Mouse (Mus musculus) left cerebral cortex, postnatal 25 days (tissue): ENCODE data around the gene Sfta2. TPM values are rescaled to one million over a fixed set of nuclear protein-coding genes. Genes with fewer than 3 reads are reported as not detected.

Experiments
- DNase-seq, 2 experiments: peaks; one replicate each; pipeline ENCODE4 v3.0.0; 2022; ENCODE audit warnings: low spot score in 2 of 2, mixed read lengths in 1 of 2
- intact Hi-C: fragments of 180-260 bp; cut with DNase I; formaldehyde crosslinking; loops from one replicate; pipeline ENCODE4 v1.15.1; 2025
- total RNA-seq, 2 experiments: library from RNA; stranded (reverse); gene quantifications; 2 replicates each; pipeline ENCODE4 v1.2.3; 2021

The Sfta2 gene
- total RNA-seq, 2 experiments from 2014 or later: not detected

DNA sequence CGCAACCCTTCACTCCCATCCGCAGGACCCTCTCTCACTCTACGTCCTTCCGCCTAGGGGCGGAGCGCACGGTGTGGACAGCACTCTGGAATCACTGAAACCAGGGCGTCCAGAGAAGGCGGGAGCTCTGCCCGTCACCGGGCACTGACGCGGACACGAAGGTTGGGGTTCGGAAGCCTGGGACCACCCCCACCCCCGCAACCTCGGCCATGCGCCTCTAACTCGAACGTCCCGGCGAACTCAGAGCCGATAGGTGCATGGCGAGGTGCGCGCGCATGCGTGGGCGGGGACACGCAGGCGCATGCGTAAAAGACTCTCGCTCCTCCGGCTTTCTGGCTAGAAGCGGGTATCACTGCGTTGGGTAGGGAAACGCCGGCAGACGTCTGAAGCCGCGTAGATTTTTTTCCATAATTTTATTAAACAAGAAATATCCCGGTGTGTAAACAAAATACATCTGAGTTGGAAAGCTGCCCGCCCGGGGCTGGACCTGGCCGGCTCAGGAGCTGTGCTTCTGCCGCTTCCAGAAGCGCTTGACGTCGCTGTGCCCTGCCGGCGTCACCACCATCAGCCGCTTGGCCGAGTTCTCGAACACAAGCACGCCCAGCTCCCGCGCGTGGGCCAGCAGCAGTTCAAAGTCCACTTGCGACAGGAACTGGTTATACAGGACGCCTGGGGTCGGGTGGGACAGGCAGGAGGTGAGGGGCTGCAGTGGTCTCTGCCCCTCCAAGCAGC, 66.2 kb downstream of the Sfta2 start, which contains the start of gene Vars2:
Gene Vars2 (minus strand): TSS at position 259 of the 732 bp plus-strand sequence.
- DNase-seq: peak; percentile 98 to 99
- intact Hi-C loops: loop anchor here (1.0 to 5.0 kb wide), 3 partner anchors 32 to 85 kb away; no protein-coding TSS in a partner anchor

DNA sequence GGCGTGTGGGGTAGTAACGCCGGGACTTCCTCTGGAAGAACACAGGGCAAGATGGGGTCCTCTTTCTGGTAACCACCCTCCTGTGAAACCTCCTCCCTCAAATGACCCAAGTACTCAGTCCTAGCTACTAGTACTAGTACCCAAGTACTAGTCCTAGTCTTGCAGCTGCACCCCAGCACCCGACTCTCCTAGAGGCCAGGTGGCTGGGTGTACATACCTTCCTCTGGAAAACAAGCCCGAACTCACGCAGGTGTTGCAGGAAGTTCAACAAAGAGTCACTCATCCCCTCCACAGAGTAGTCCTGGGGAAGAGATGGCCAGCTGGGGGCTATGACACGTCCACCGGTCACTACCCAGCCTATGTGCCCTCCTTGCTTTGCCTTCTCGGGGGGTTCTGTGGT, 68.4 kb downstream of the Sfta2 start:
- intact Hi-C loops: loop anchor here (5.0 kb wide), 1 partner anchor 87 kb away; no protein-coding TSS in a partner anchor

DNA sequence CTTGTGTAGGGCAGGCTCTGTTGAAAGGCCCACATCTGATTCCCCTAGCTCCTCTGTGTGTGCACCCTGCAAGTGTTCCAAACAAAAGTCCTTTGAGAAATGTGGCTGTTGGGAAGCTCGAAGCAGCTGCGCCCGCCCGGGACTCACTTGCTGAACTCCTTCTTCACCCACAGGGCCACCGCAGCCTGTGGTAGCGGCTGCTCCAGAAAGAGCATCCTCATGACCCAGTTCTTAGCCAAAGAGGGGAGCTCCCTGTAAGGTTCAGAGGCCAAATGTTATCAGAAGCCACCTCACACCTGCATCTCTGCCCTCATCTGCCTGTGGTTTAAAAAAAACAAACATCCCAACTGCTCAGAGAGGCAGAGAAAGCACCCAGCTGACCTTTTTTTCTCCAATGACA, 70.5 kb downstream of the Sfta2 start:
- no peak for DNase-seq
- intact Hi-C loops: no loop called here

More for the DNA sequence above, 68.4 kb downstream of the Sfta2 start:
- no peak for DNase-seq

DNA sequence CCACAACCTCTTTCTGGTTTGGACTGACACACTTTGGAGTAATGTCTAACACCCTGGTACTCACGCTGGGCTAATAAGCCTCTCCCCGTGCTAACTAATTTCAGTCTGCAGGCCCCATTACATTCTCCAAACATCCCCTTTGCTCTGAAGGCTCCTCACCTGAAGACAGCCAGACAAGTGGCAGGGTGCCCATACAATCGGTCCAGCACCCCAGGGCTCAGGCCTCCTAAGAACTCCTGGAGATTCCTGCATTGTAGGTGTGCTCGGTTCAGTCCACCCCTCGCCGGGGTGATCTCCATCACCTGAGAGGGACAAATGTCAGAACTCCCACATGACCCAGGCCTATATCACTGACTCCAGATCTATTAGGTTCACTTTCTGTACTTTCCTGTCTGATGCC, 71.2 kb downstream of the Sfta2 start:
- intact Hi-C loops: no loop called here
- DNase-seq: no peak

DNA sequence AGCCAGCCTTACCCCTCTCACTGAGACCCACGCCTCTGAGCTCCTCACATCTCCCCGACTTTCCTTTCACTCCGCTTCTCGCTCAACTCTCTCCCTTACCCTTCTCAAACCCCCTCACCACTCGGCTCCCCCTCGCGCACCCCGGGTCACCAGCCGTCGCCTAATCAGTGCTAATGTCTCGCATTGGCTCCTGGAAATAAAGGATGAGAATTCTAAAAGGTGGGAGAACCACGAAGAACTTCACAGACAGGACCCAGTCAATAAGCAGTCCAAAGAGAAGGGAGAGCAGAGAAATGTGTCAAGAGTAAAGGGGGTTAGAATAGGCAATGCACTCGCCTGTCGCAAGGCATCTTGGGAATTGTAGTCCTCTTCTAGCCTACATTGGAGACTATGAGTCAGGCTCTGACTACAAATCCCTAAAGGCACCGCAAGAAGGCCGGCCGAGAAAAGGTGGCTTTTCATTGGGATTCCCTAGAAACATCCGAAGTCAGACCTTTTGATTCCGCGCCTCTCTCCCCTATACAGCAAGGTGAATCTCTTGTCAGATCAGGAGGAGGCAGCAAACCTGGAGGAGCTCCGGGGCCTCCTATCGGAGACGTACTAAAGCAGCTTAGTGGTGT, 72.2 kb downstream of the Sfta2 start, which contains the start of gene Gtf2h4:
Gene Gtf2h4 (minus strand): TSS at position 324 of the 620 bp plus-strand sequence.
- peak; percentile 92 to 98 for DNase-seq
- intact Hi-C loops: no loop called here

DNA sequence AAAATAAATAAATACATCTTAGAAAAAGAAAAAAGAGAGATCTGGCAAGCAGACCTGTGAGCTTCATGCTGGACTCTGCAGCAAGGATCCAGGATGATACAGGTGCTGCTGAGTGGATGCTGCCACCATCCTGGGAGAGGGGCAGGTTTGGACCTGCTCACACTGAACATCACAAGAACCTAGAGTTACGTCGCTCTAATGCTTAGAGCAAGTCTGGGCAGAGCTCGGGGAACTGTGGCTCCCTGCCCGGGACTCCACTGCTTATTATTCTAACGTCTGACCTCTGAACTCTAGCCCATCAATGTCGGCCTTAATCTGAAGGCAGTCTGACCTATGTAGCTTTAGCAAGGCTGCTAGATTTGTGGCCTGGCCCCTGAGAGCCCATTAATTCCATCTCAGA, 79.2 kb downstream of the Sfta2 start:
- intact Hi-C loops: no loop called here
- no peak for DNase-seq

DNA sequence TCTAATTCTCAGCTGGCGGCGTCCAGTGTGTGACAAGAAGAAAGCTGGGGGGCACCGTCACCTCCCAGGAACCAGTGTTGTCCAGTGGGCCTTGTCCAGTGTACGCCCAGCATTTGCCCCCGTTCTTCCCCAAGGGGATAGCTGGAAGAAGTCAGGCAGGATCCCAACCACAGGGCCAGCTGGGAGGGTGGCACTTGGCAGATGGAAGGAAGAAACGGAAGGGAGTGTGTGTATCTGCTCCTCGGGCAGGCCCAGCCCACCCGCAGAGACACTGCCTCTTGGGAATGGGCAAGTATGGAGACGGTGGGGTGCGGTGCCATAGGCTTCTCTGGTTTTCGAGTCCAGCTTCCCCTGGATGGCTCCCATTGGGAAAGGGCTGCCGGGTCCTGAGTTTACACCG, 80.6 kb downstream of the Sfta2 start:
- intact Hi-C loops: no loop called here
- DNase-seq: no peak

DNA sequence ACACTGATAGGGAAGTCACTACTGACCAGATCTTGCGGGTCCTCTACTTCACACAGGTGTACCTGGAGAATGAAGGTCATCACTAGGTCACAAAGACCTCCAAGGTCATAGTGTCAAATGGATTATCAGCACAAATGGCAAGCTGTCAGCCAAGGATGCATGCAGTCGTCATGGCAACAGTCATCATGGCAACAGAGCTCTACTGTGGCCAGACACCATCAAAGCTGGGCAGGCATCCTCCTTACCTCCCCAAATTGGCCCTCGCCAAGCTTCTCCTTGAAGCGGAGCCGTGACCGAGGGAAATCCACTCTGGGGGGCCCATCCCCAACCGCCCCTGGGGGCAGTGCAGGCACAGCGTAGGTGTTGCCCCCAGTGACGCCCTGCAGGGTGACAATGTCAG, 83.7 kb downstream of the Sfta2 start:
- DNase-seq: no peak
- intact Hi-C loops: no loop called here

DNA sequence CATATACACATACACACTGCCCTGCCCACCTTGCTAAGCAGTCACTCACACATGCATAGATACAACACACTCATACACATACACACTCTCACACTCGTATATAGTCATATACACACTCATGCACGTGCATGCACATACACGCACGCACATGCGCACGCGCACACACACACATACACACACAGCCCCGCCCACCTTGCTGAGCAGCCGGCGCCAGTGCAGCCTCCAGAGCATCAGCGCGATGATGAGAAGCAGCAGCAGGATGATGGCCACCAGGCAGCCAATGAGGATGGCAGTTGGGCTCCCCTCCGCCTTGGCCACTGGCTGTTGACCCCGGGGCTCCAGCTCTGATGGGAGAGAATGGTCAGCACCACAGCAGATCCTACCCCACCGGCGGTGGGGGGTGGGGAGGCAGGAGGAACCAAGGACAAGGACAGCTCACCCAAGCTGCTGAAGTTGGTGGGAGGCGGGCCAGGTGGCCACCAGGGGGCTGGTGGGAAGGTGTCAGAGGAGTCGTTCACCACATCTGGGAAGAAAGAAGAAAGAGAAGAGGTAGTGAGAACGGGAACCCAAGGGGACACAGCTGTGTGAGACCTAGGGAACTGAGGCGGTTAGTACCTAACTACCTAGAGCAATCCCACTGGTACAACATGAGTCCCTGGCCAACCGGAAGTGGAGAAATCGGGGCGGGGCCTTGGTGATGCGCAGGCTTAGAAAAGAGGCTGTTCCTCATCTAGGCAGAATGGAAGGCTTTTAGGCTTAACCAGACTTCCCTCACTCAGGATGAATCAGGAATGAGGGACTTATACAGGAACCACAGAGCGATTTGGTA, 87.2 kb downstream of the Sfta2 start:
- DNase-seq: no peak
- intact Hi-C loops: no loop called here

DNA sequence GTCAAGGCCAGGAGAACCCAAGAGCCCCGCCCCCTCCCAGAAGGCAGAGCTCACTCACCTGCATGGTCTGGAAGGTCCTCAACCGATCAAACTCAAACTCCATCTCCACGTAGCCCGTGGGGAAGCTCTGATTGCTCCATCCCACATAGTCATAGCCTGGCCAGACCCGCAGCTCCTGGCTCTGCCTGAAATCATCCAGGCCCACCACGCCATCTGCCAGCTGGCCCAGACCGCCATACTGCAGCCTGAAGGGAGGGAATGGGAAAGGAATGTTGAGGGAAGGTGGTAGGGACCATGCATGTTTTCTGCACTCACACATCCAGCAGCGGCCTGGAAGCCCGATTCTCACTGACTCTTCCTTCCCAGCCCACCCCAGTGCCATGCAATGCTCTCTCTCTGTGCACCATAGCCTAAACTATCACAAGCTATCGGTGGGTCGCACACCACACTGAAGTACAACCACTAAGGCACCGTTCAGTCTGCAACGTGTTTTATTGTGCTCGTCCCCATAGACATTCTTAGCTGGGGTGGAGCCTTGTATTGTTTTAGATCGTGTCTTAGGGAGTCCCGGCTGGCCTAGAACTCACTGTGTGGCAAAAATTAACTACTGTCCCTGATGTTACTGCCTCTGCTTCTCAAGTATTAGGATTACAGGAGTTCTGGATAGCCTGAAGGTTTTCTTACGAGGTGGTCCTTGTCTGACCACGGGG, 88.7 kb downstream of the Sfta2 start:
- DNase-seq: no peak
- intact Hi-C loops: no loop called here

DNA sequence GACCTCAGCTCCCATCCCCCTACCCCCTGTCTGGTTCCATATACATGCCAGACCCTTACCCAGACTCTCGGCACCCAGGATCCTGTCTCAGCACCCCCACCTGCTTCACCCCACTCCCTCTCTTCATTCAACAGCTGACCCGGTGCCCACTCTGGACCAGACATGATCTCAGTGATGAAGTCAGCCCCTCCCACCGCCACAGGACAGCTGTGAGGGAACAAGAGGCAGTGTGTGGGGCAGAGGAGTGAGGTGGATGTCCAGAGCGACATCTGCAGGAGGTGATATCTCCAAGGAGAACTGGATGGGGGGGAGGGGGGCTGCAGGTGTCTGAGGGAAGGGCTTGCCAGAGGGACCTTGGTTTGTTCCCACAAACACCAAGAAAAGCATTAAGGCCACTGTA, 90.5 kb downstream of the Sfta2 start:
- intact Hi-C loops: no loop called here

DNA sequence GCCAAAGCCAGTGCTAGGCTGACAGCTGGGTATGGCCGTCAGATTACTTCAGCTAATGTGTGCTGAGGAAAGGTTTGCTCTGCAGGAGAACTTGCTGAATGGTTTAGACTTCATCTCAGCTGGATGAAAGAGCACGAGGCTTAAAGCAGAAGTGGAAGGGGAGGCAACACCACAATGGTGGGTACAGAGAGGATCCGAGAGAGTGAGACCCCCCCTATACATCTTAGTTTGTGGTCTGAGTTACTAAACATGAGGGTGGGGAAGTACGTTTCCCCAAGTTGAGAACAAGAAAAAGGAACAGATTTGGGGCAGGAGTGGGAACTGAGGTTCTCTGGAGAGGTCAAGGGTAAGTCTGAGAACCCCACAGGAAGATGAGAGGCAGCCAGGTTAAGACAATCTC, 91.0 kb downstream of the Sfta2 start:
- no peak for DNase-seq
- intact Hi-C loops: no loop called here

More for the DNA sequence above, 90.5 kb downstream of the Sfta2 start:
- DNase-seq: no peak

DNA sequence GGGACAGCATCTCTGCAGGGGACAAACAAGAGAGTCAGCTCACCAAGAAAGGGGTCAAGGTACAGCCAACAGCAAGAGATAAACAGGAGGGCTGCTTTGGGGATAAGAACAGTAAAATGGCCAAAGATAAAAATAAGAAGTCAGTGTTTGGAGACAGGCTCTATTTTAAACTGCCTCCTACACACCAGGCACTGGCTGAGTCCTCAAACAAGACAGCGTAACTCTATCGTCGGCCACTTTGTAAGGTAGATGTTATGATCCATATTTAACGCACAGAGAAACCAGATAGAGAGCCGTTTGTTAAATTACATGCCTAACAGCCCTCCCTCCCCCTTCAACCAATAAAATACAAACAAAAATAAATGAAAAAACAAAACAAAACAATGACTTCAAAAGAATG, 92.6 kb downstream of the Sfta2 start:
- DNase-seq: peak in 1 of 2 experiments; percentile 61
- intact Hi-C loops: no loop called here

DNA sequence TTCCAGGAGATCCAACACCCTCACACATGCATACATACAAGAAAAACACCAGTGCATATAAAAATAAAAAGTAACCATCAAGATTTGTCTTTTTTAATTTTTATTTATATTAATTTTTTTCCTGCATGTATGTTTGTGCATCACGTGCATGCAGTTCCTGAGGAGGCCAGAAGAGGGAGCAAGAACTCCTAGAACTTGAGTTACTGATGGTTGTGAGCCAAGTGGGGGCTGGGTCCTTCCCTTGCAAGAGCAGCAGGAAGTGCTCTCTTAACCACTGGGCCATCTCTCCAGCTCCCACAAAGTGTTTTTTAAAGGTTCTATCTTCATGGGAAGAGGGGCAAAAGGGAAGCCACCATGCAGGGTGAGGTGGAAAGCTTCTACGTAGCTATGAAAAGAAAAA, 93.9 kb downstream of the Sfta2 start:
- no peak for DNase-seq

DNA sequence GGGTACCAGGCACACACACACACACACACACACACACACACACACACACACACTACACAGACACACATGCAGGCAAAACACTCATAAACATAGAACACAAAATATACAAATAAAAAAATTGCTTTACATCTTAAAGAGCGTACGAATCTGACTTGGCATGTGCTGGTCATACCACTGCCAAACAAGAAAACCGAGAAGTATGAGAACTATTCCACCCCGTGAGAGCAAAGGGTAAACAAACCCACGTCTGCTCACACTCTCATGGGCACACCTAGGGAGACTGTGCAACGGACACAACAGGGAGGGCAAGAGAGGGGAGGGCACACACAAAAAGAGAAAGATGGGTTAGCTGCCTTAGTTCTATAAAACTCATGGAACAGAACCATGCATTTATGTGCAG, 95.3 kb downstream of the Sfta2 start:
- intact Hi-C loops: no loop called here
- no peak for DNase-seq

More for the DNA sequence above, 93.9 kb downstream of the Sfta2 start:
- intact Hi-C loops: no loop called here

DNA sequence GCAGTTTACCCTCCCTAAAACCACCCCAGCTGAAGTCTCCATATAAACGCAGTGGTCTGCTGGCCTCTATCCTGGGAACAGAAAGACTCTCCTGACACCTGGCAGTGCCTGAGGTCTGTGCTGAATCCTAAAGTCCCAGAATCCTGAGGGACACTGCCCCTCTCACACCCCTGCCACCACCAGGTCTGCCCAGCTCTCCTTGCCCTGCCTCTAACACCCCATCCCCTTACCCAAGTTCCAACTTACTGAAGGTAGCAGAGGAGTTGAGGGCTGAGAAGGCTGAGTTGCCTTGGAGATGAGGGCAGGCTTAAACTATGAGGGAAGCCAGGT, 96.0 kb downstream of the Sfta2 start:
- intact Hi-C loops: no loop called here
- no peak for DNase-seq

DNA sequence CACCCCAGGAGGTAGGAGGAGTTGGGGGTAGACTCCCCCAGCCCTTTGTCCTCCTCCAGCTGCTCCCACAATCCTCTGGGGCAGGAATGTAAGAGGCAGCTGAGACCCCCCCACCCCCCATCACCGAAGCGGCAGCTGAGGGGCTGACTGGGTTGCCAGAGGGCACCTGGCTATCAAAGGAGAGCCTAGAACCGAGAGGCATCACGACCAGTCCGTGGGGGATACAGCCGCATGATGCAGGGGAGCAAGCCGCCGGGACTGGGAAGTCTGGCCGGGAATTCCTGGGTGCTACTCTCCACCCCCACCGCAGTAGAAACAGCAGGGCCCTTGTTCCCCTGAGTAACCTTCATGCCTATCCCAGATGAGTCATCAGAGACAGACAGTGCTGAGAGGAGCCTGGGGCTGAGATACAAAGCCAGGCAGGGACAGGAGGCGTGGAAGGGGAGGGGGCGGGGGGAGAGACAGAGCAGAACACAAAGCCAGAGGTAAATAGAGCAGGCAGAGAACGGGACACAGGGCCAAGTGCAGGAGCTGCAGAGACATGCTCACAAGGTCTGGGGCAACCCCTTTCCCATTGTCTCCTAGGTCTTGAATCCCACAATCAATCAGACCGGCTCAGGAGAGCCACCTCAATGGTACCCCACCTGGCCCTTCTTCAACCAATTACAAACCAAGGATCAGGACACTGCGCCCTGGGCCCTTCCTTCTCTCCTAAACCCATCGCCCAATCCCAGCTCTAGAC, 96.6 kb downstream of the Sfta2 start:
- intact Hi-C loops: no loop called here
- peak; percentile 41 to 75 for DNase-seq

DNA sequence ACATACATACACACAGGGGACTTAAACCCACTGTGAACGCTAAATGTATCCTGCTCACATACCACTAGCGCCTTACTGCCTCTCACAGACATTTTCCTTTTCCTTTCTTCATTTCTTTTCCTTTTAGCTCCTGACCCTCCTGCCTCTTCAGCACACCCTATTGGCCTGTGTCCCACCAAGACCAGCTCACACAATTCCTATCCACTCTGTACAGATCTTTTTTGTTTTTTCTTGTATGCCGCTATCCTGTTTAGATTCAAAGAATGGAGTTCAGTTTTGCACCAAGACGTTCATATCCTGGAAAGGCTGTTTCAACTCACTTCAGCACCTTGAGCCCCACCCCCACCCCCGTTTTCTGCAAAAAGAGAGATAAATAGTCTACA, 97.1 kb downstream of the Sfta2 start:
- DNase-seq: no peak
- intact Hi-C loops: no loop called here

DNA sequence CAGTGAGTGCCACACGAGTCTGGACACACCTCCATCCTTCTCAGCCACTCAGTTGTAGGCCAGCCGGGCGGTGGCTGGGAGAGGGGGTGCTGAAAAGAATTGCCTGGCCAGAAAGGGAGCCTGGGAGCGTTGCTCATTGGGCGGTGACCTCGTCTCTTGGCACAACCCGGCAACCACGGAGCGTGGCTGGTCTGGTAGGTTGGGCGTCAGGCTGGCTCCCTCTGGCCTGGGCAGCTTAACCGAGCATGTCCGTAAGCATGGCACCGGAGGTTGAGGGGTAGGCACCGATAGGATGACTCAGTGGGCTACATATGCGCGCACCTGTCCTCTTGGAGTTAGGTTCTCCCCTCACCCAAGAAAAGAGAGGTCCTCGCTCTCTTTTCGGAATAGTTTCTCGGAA, 98.6 kb downstream of the Sfta2 start:
- intact Hi-C loops: no loop called here
- DNase-seq: peak; percentile 56 to 68
